Mouse (Mus musculus) forebrain, embryonic 15.5 days (tissue): ENCODE measurements around the gene Tyrobp. TPM values are rescaled to one million over a fixed set of nuclear protein-coding genes. Genes with fewer than 3 reads are reported as not detected.

Source experiments
- ATAC-seq: fragments of 200-750 bp; cut with Nextera tagmentation; replicated peaks from 2 replicates; pipeline ENCODE4 v1.8.0; 2017; ENCODE audit warnings: mild to moderate bottlenecking, moderate TSS enrichment, moderate library complexity
- H3K27ac ChIP-seq: fragments of 300-500 bp; sonication (generic); replicated peaks from 2 replicates; pipeline ENCODE4 v1.5.1; 2015; ENCODE audit warnings: mild to moderate bottlenecking, inconsistent platforms
- H3K27me3 ChIP-seq: fragments of 300-500 bp; sonication (generic); 2 replicates; pipeline ENCODE4 v1.6.1; 2015; ENCODE audit warnings: inconsistent platforms
- H3K36me3 ChIP-seq: fragments of 300-500 bp; sonication (generic); 2 replicates; pipeline ENCODE4 v1.6.1; 2015; ENCODE audit warnings: mild to moderate bottlenecking, inconsistent platforms
- H3K4me1 ChIP-seq: fragments of 300-500 bp; sonication (generic); 2 replicates; pipeline ENCODE4 v1.6.1; 2015; ENCODE audit warnings: inconsistent platforms
- H3K4me2 ChIP-seq: fragments of 300-500 bp; sonication (generic); replicated peaks from 2 replicates; pipeline ENCODE4 v1.6.1; 2015; ENCODE audit warnings: mild to moderate bottlenecking, inconsistent platforms
- H3K4me3 ChIP-seq: fragments of 300-500 bp; sonication (generic); 2 replicates; pipeline ENCODE4 v1.5.1; 2015; ENCODE audit warnings: mild to moderate bottlenecking, inconsistent platforms
- H3K9ac ChIP-seq: fragments of 300-500 bp; sonication (generic); replicated peaks from 2 replicates; pipeline ENCODE4 v1.6.1; 2015; ENCODE audit warnings: mild to moderate bottlenecking, inconsistent platforms
- H3K9me3 ChIP-seq: fragments of 300-500 bp; sonication (generic); 2 replicates; pipeline ENCODE4 v1.6.1; 2016; ENCODE audit warnings: inconsistent platforms
- WGBS: fragments of 180-500 bp; shearing (Covaris S2); methylation state at CpG from one replicate; pipeline ENCODE4 v1.1.7; 2015; ENCODE audit warnings: mixed read lengths; 5-methylcytosine and 5-hydroxymethylcytosine counted together
- polyA plus RNA-seq: library from polyadenylated mRNA; unstranded; fragments of >200 nt; fragmentation: Nextera tagmentation; extraction: Ambion mirVana; gene quantifications from 2 replicates; pipeline ENCODE4 v1.2.1, GENCODE M21; 2015

The Tyrobp gene
- polyA plus RNA-seq, 1 experiment from 2014 or later: 24.3 TPM

DNA sequence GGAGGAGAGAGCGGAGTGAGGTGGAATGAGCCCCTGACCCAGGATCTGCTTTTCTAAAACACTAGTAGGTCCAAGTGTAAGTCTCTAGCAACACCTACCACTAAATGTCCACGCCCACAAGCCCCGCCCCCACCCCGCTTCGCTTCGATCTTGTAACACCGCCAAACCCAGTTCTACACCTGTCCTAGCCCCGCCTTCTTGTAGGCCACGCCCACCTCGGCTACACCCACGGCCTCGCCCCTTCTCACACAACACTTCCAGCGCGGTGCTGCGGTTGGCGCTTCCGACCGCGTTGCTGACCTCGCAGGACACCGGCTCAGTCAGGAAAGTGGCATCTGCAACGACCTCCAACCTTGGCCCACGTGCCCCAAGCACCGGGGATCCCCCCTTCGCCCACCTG lies 40.2 kb downstream of the Tyrobp start:
- H3K27ac ChIP-seq: no peak overlapping the region
- WGBS: 2% methylated on average over 25 of the region's 25 CpGs
- no peak for ATAC-seq
- H3K9ac ChIP-seq: no peak overlapping the region
- peaks cover 27% of the 10 kb centered on the region for H3K4me1 ChIP-seq
- H3K9me3 ChIP-seq: no peaks in the 10 kb centered on the region
- no peak overlapping the region for H3K4me3 ChIP-seq
- no peak overlapping the region for H3K4me2 ChIP-seq
- peaks cover 67% of the 10 kb centered on the region for H3K27me3 ChIP-seq
- no peaks in the 10 kb centered on the region for H3K36me3 ChIP-seq

DNA sequence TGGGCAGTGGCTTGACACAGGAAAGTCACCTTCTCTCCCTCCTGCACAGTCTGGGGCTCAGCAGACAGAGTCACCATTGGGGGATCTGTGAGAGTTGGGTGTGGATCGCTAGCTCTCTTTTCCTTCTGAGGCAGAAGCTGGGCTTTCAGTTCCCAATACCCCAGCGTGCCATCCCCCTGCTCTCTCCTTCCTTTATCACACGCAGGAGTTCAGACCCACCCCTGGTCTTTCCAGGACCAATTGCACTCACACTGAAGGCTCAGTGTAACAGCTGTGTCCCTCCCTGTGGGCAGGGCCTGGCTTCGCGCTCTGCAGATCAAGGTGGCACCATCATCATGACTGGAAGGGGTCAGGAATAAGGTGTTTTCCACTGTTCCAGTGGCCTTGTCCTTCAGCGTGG lies 40.7 kb downstream of the Tyrobp start:
- no peak overlapping the region for H3K4me3 ChIP-seq

DNA sequence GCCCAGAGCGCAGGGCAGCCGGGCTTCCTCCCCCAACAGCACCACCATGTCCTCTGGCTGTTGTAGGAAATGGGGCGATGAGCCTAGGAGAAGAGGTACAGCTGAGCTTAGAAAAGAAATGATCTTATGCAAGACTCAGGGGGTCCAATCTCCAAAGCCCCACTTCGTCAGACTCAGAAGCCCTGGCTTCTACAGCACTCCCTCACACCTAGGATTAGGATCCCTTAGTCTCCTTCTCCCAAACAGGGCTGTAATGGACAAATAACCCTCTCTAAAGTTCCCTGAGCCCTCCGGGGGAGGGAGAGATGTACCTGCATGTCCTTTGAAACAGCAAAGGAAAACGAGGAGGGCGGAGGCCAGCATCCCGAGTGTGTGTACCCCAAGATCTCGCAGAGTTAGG lies 42.9 kb downstream of the Tyrobp start:
- Histone ChIP-seq H3K36me3 (no peaks in the 10 kb centered on the region), H3K4me1 (peaks cover 27% of the 10 kb centered on the region), H3K27me3 (peaks cover 84% of the 10 kb centered on the region), H3K27ac (no peak overlapping the region), H3K9ac (no peak overlapping the region), H3K9me3 (no peaks in the 10 kb centered on the region), H3K4me3 (peak overlapping the region; percentile 20), H3K4me2 (peak overlapping the region; percentile 45)
- no peak for ATAC-seq
- WGBS: 2% methylated on average over 9 of the region's 9 CpGs

More for the DNA sequence above, 40.7 kb downstream of the Tyrobp start:
- Histone ChIP-seq H3K27me3 (peaks cover 67% of the 10 kb centered on the region), H3K36me3 (no peaks in the 10 kb centered on the region), H3K4me1 (peaks cover 27% of the 10 kb centered on the region), H3K27ac (no peak overlapping the region), H3K4me2 (no peak overlapping the region), H3K9me3 (no peaks in the 10 kb centered on the region), H3K9ac (no peak overlapping the region)
- WGBS: 8% methylated on average over 6 of the region's 6 CpGs
- ATAC-seq: no peak

DNA sequence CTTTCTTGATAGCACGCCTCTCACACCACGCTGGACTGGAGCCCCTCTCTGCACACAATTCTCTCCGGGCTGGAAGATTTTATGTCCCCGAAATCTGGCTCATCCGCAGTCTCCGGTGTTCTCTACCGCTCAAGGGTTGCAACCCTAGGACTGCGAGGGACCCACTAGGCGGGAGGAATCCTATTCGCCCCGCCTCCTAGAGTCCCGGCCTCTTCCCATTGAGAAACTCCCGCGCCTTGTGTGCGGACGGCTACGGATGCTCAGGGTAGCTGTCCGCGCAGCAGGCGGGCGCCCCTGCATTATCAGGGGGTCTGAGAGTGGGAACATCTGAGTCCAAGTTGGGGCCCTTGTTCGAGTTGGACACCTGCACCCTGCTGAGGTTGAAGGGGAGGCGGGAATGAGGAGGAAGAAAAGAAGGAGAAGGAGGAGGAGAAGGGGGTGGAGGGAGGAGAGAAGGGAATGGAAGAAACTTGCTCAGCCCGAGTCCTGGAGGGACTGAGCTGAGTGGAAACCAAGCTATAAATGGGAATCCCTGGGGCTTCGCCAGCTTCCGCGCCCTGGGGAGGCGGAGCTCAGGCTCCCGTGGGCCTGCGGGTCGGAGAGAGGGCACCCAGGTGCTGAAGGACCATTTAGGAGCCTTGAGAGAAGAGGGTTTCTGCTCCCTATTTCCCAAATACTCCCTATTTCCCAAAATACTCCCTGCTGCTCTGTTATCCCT lies 43.5 kb downstream of the Tyrobp start:
- H3K27ac ChIP-seq: no peak overlapping the region
- WGBS: under 1% methylated on average over 31 of the region's 31 CpGs

DNA sequence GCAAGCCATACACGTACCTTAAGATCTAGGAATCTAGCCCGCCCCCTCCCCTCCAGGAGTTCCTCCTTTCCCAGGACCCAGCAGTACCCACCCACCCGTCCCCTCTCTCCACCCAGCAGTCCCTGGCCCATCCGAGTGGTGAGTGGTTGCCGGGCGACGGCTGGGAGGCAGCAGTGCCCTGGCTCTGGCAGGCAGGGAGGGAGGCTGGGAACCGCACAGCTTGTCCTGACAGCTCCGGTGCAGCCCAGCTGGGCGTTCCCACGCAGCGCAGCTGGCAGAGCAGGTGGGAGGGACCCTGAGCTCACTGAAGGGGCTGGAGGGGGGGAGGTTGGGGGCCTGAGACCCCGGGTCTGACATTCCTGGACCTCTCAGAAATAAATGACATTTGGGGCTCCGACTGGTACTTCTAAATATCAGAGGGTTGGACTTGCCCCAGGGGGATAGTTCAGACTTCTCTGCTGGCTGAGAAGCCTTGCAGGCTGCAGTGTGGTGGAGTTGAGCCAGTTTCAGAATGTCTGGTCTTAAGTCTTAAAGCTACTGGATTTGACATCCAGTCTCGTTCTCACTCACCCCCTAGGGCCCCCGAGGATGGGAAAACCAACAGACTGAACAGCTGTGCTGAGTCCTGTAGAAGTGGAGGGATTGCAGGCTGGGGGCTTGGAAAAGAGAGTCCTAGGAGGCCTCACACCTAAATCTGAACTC lies 44.2 kb downstream of the Tyrobp start, which contains the start of the genes Kirrel2 and Nphs1:
Gene Kirrel2, minus strand, starts transcription at position 62 of the 702 bp plus-strand sequence.
Gene Nphs1, plus strand, starts transcription at position 687 of the 702 bp plus-strand sequence.
- Histone ChIP-seq H3K4me1 (peaks cover 27% of the 10 kb centered on the region), H3K9me3 (no peaks in the 10 kb centered on the region), H3K27me3 (peaks cover 89% of the 10 kb centered on the region), H3K4me2 (peak within 1 kb of the TSS; percentile 45), H3K4me3 (peak within 1 kb of the TSS; percentile 20), H3K9ac (peak within 1 kb of the TSS; percentile 25), H3K36me3 (no peaks in the 10 kb centered on the region), H3K27ac (no peak within 1 kb of the TSS)
- WGBS: under 1% methylated on average over 15 of the region's 16 CpGs
- ATAC-seq: peak; percentile 80

More for the DNA sequence above, 43.5 kb downstream of the Tyrobp start:
- Histone ChIP-seq H3K4me3 (peak overlapping the region; percentile 20), H3K9ac (peak overlapping the region; percentile 25), H3K4me1 (peaks cover 27% of the 10 kb centered on the region), H3K27me3 (peaks cover 88% of the 10 kb centered on the region), H3K36me3 (no peaks in the 10 kb centered on the region), H3K4me2 (peak overlapping the region; percentile 45), H3K9me3 (no peaks in the 10 kb centered on the region)
- no peak for ATAC-seq

DNA sequence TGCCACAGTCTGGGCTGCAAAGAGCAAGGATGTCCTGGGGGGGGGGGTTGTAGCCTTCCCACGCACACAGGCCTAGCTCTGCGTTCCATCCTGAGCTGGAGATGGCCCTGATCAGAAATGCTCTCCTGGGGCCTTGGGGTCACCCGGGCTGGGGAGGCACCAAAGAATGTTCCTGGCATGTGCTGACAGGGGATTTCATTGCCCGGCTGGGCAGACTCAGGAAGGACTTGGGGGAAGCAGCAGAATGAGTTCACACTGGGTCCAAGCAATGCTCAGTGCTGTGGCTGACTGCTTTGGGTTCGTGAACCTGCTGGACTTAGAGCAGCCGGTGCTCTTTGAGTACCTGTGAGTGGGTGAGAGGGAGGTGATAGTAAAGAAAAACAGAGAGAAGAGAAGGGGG lies 45.9 kb downstream of the Tyrobp start:
- Histone ChIP-seq H3K27me3 (peaks cover 89% of the 10 kb centered on the region), H3K9me3 (no peaks in the 10 kb centered on the region), H3K4me3 (no peak overlapping the region), H3K27ac (no peak overlapping the region), H3K9ac (no peak overlapping the region), H3K4me1 (peaks cover 22% of the 10 kb centered on the region), H3K36me3 (no peaks in the 10 kb centered on the region), H3K4me2 (no peak overlapping the region)
- no peak for ATAC-seq
- 23% methylated on average over 6 of the region's 6 CpGs for whole genome bisulfite sequencing

DNA sequence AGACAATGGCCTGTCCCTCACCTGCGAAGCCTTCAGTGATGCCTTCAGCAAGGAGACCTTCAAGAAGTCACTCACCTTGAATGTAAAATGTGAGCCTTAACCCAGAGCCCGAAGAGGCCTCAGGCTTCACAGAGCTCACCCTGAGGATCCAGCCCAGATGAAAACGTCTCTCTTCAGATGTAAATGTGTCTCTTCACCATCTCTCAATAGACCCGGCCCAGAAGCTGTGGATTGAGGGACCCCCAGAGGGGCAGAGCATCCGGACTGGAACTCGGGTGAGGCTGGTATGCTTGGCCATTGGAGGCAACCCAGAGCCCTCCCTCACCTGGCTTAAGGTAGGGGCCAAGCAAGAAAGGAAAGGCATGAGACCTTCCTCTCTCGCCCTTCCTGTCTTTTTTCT lies 50.0 kb downstream of the Tyrobp start:
- 21% methylated on average over 7 of the region's 7 CpGs for WGBS
- Histone ChIP-seq H3K9ac (no peak overlapping the region), H3K36me3 (no peaks in the 10 kb centered on the region), H3K27ac (no peak overlapping the region), H3K4me3 (no peak overlapping the region), H3K27me3 (peaks cover 88% of the 10 kb centered on the region), H3K9me3 (no peaks in the 10 kb centered on the region), H3K4me1 (no peaks in the 10 kb centered on the region), H3K4me2 (no peak overlapping the region)
- ATAC-seq: no peak

DNA sequence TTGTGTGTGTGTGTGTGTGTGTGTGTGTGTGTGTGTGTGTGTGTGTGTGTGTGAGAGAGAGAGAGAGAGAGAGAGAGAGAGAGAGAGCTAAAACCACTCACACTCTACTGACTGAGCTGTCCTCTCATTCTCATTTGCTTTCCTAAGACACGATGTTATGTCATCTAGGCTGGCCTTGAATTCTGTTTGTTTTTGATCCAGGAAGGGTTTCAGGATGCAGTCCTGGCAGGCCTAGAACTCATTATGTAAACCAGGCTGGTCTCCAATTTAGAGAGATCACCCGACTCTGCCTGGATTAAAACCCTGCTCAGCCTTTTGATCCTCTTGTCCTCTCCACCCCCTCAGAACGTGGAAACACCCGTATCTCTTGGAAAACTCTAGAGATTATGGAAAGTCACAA lies 50.4 kb downstream of the Tyrobp start:
- Histone ChIP-seq H3K36me3 (no peaks in the 10 kb centered on the region), H3K27me3 (peaks cover 88% of the 10 kb centered on the region), H3K27ac (no peak overlapping the region), H3K9ac (no peak overlapping the region), H3K9me3 (no peaks in the 10 kb centered on the region), H3K4me1 (no peaks in the 10 kb centered on the region), H3K4me3 (no peak overlapping the region), H3K4me2 (no peak overlapping the region)
- WGBS: 7% methylated on average over 4 of the region's 4 CpGs
- no peak for ATAC-seq

DNA sequence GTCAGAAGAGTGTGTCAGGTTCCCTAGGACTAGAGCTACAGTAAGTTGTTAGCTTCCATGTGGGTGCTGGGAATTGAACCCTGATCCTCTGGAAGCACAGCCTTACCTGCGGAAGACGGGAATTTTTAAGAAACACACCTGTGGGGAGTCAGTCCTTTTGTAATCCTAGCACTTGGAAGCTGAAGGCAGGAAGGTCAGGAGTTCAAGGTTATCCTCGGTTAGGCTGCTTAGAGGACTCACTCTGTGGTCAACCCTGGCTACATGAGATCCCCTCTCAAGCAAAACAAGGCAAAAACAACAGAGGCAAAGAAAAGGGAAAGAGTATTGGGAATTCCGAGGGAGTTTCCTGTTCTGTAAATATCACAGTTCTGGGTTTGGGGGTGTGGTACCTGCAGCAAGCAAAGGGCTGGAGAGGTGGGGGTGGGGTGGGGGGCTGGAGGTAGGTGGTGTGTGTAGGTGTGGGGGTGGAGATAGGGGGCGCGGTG lies 51.3 kb downstream of the Tyrobp start:
- no peaks in the 10 kb centered on the region for H3K36me3 ChIP-seq
- H3K27ac ChIP-seq: no peak overlapping the region
- H3K4me3 ChIP-seq: no peak overlapping the region
- 15% methylated on average over 5 of the region's 6 CpGs for WGBS
- no peak overlapping the region for H3K4me2 ChIP-seq
- H3K9me3 ChIP-seq: no peaks in the 10 kb centered on the region
- peaks cover 84% of the 10 kb centered on the region for H3K27me3 ChIP-seq
- no peak overlapping the region for H3K9ac ChIP-seq
- no peak for ATAC-seq
- H3K4me1 ChIP-seq: no peaks in the 10 kb centered on the region

Other genes starting within 250 kb of the Tyrobp start
- gene Zfp146, start 244.0 kb upstream of the Tyrobp start, polyA plus RNA-seq: 16.1 and 18.4 TPM in 2 replicates
- 3.3 and 4.2 TPM in 2 replicates for gene Cox7a1, start 229.6 kb upstream of the Tyrobp start, polyA plus RNA-seq
- gene Capns1, start 214.9 kb upstream of the Tyrobp start, polyA plus RNA-seq: 62.5 and 67.8 TPM in 2 replicates
- gene Polr2i, start 181.8 kb upstream of the Tyrobp start, polyA plus RNA-seq: 173 and 193 TPM in 2 replicates
- 352 and 364 TPM in 2 replicates for gene Tbcb, start 181.5 kb upstream of the Tyrobp start, polyA plus RNA-seq
- gene Ovol3, start 178.0 kb upstream of the Tyrobp start, polyA plus RNA-seq: not detected in 2 replicates
- gene Thap8, start 133.7 kb upstream of the Tyrobp start, polyA plus RNA-seq: 0.66 and 1.1 TPM in 2 replicates
- gene Wdr62, start 133.3 kb upstream of the Tyrobp start, polyA plus RNA-seq: 7.3 and 8.8 TPM in 2 replicates
- gene Clip3, start 122.0 kb upstream of the Tyrobp start, polyA plus RNA-seq: 117 and 120 TPM in 2 replicates
- 99.6 and 102 TPM in 2 replicates for gene Alkbh6, start 105.0 kb upstream of the Tyrobp start, polyA plus RNA-seq
- gene Syne4, start 99.0 kb upstream of the Tyrobp start, polyA plus RNA-seq: 7.3 and 9.0 TPM in 2 replicates
- gene E130208F15Rik, start 92.0 kb upstream of the Tyrobp start, polyA plus RNA-seq: not detected in 2 replicates
- 22.1 and 22.5 TPM in 2 replicates for gene Sdhaf1, start 89.9 kb upstream of the Tyrobp start, polyA plus RNA-seq
- 11.2 and 12.3 TPM in 2 replicates for gene Lrfn3, start 51.0 kb upstream of the Tyrobp start, polyA plus RNA-seq
- not detected in 2 replicates for gene Hcst, start 6.1 kb downstream of the Tyrobp start, polyA plus RNA-seq
- gene Nfkbid, start 8.0 kb downstream of the Tyrobp start, polyA plus RNA-seq: 1.9 TPM in 2 replicates
- gene Aplp1, start 31.8 kb downstream of the Tyrobp start, polyA plus RNA-seq: 544 and 608 TPM in 2 replicates
- 0.20 and 0.47 TPM in 2 replicates for gene Kirrel2, start 43.9 kb downstream of the Tyrobp start, polyA plus RNA-seq
- gene Nphs1, start 44.6 kb downstream of the Tyrobp start, polyA plus RNA-seq: 0.23 TPM in 1 of 2 replicates, not detected in the other
- not detected in 2 replicates for gene Prodh2, start 79.9 kb downstream of the Tyrobp start, polyA plus RNA-seq
- gene Arhgap33, start 121.3 kb downstream of the Tyrobp start, polyA plus RNA-seq: 115 and 121 TPM in 2 replicates
- 9.3 and 10.4 TPM in 2 replicates for gene Hspb6, start 138.4 kb downstream of the Tyrobp start, polyA plus RNA-seq
- gene Proser3, start 138.5 kb downstream of the Tyrobp start, polyA plus RNA-seq: 12.3 and 13.9 TPM in 2 replicates
- 58.9 and 63.3 TPM in 2 replicates for gene Lin37, start 146.1 kb downstream of the Tyrobp start, polyA plus RNA-seq
- gene U2af1l4, start 149.5 kb downstream of the Tyrobp start, polyA plus RNA-seq: 118 and 122 TPM in 2 replicates
- gene Gm49396, start 149.6 kb downstream of the Tyrobp start, polyA plus RNA-seq: 21.7 and 22.7 TPM in 2 replicates
- 131 and 138 TPM in 2 replicates for gene Psenen, start 149.9 kb downstream of the Tyrobp start, polyA plus RNA-seq
- 6.3 and 6.6 TPM in 2 replicates for gene Igflr1, start 151.7 kb downstream of the Tyrobp start, polyA plus RNA-seq
- 10.4 and 12.0 TPM in 2 replicates for gene Kmt2b, start 175.0 kb downstream of the Tyrobp start, polyA plus RNA-seq
- gene Zbtb32, start 185.1 kb downstream of the Tyrobp start, polyA plus RNA-seq: 0.33 and 0.50 TPM in 2 replicates
- 0.11 and 0.47 TPM in 2 replicates for gene Upk1a, start 199.1 kb downstream of the Tyrobp start, polyA plus RNA-seq
- 899 and 915 TPM in 2 replicates for gene Cox6b1, start 212.4 kb downstream of the Tyrobp start, polyA plus RNA-seq
- not detected in 2 replicates for gene Etv2, start 222.1 kb downstream of the Tyrobp start, polyA plus RNA-seq
- gene Rbm42, start 236.6 kb downstream of the Tyrobp start, polyA plus RNA-seq: 167 and 169 TPM in 2 replicates